In genomic region chr4:32906627-32907026, GRCm38 (mm10) we compare ENCODE assay signal across 8 mouse cellular contexts. TPM values are rescaled to one million over a fixed set of nuclear protein-coding genes. Genes with fewer than 3 reads are reported as not detected.
DNase-seq lines count a peak whose midpoint lies in the region; ATAC-seq lines count a peak whose summit lies in the region.

No protein-coding gene starts in this region.

- WGBS in large intestine, adult 2 months: 37% methylated on average over 6 of the region's 6 CpGs

- peak; percentile 11 for DNase-seq in spleen, adult 12 weeks (ENCODE audit: low spot score)
- DNase-seq in spleen, adult 18-20 months: no peak
- DNase-seq in c-Kit-positive CD71-negative TER-119-negative erythroid progenitor cells, embryonic 14.5 days (ENCODE audit: low read depth): peak; percentile 44
- peak; percentile 47 to 75 for DNase-seq in heart, adult 9 months (ENCODE audit: low spot score in 2 of 2)
- DNase-seq in large intestine, adult 2 months (ENCODE audit: low read depth, low spot score): peak; percentile 11
- DNase-seq in embryo, embryonic 10.5 days (ENCODE audit: low spot score): no peak
- no peak for DNase-seq in liver

- peak; percentile 68 for ATAC-seq in megakaryocyte progenitor cell, adult 5-6 weeks (replicated peaks; ENCODE audit: poor library complexity)

RNA-seq across cellular contexts. Expression of gene Ankrd6, which starts 44.0 kb away (rescaled TPM):
- 0.58 and 0.79 TPM in 2 replicates for polyA plus RNA-seq in large intestine, adult 2 months (2012; rRNA removed)
- 0.59 and 0.76 TPM in 2 replicates for total RNA-seq in megakaryocyte progenitor cell, adult 5-6 weeks (2015)
- 0.92 and 0.95 TPM in 2 replicates for total RNA-seq in megakaryocyte progenitor cell, adult 5-6 weeks (2017)

Comparison
In these comparisons a context has a peak if more than half of its experiments do, and no peak if none do; other contexts are left out.
1. DNase-seq: peak in spleen, adult 12 weeks (single experiment), c-Kit-positive CD71-negative TER-119-negative erythroid progenitor cells, embryonic 14.5 days (single experiment), heart, adult 9 months (2 of 2) and large intestine, adult 2 months (single experiment); none in spleen, adult 18-20 months (0 of 2), embryo, embryonic 10.5 days (single experiment) and liver (single experiment).